Mouse (Mus musculus) stomach, postnatal 0 days (tissue): ENCODE measurements at regions not wholly inside any gene's neighbourhood (a gene's known extent, or its start where the extent isn't known, plus 50 kb on each side); places are given as distances from the start of the nearest gene placed in this dataset.
"Not testable (repeated sequence)": the region's sequence is repeated elsewhere in the genome, so short reads cannot be mapped to it uniquely, and the experiment has no call there.

Experiments used
- ATAC-seq: fragments of 200-750 bp; cut with Nextera tagmentation; 2 replicates; pipeline ENCODE4 v1.8.0; 2017; ENCODE audit not compliant: low FRiP score, low TSS enrichment
- DNase-seq: peaks from one replicate; pipeline ENCODE4 v3.0.0-alpha.2; 2016; ENCODE audit warnings: low spot score
- H3K27ac ChIP-seq: fragments of 300-500 bp; sonication (generic); replicated peaks from 2 replicates; pipeline ENCODE4 v1.5.1; 2014; ENCODE audit warnings: mild to moderate bottlenecking, control low read depth
- H3K27me3 ChIP-seq: fragments of 300-500 bp; sonication (generic); 2 replicates; pipeline ENCODE4 v1.6.1; 2014; ENCODE audit warnings: low read length; ENCODE audit not compliant: control insufficient read depth, insufficient read depth
- H3K36me3 ChIP-seq: fragments of 300-500 bp; sonication (generic); 2 replicates; pipeline ENCODE4 v1.6.1; 2014; ENCODE audit warnings: low read length, mixed read lengths; ENCODE audit not compliant: control insufficient read depth, insufficient read depth
- H3K4me1 ChIP-seq: fragments of 300-500 bp; sonication (generic); replicated peaks from 2 replicates; pipeline ENCODE4 v1.6.1; 2014; ENCODE audit warnings: antibody characterized with exemption; ENCODE audit not compliant: control insufficient read depth, insufficient read depth
- H3K4me2 ChIP-seq: fragments of 300-500 bp; sonication (generic); replicated peaks from 2 replicates; pipeline ENCODE4 v1.6.1; 2014; ENCODE audit warnings: low read depth, mild to moderate bottlenecking, control low read depth, moderate library complexity
- H3K4me3 ChIP-seq: fragments of 300-500 bp; sonication (generic); 2 replicates; pipeline ENCODE4 v1.5.1; 2014; ENCODE audit warnings: low read depth, low read length, control low read depth
- H3K9ac ChIP-seq: fragments of 300-500 bp; sonication (generic); 2 replicates; pipeline ENCODE4 v1.6.1; 2014; ENCODE audit warnings: mild to moderate bottlenecking, low read length, control low read depth, mixed read lengths
- H3K9me3 ChIP-seq: fragments of 300-500 bp; sonication (generic); 2 replicates; pipeline ENCODE4 v1.6.1; 2016; ENCODE audit warnings: low read length; ENCODE audit not compliant: control insufficient read depth
- CTCF ChIP-seq: IDR thresholded peaks from 2 replicates; pipeline ENCODE4 v1.5.1; 2016; ENCODE audit warnings: antibody characterized with exemption, low read depth, mild to moderate bottlenecking, moderate library complexity
- EP300 ChIP-seq: optimal IDR thresholded peaks from 2 replicates; pipeline ENCODE3; 2016; ENCODE audit warnings: antibody characterized with exemption
- WGBS: fragments of 180-500 bp; shearing (Covaris S2); extraction: QIAGEN DNeasy Blood & Tissue Kit; methylation state at CpG from one replicate; pipeline ENCODE4 v1.1.7; 2014; 5-methylcytosine and 5-hydroxymethylcytosine counted together

- not testable (repeated sequence) for H3K9me3 ChIP-seq, H3K27ac ChIP-seq, H3K27me3 ChIP-seq, ATAC-seq, H3K4me1 ChIP-seq, H3K4me2 ChIP-seq, H3K4me3 ChIP-seq, H3K36me3 ChIP-seq, DNase-seq, H3K9ac ChIP-seq
- 74% methylated on average over 10 of the region's 10 CpGs for WGBS
These were observed 536.8 kb upstream of the Cntn5 start for GRCm38 (mm10) chr9:11441241-11441997.

- H3K27ac ChIP-seq, result no peak overlapping the region
- ATAC-seq (no peak), DNase-seq (no peak)
- H3K27me3 ChIP-seq, result no peaks in the 10 kb centered on the region
- TF ChIP-seq CTCF, result no peak
- TF ChIP-seq EP300, result no peak
- no peak overlapping the region for H3K4me3 ChIP-seq
- WGBS, result 66% methylated on average over 1 of the region's 1 CpGs
- H3K9me3 ChIP-seq, result no peaks in the 10 kb centered on the region
- H3K9ac ChIP-seq, result no peak overlapping the region
- no peak overlapping the region for H3K4me2 ChIP-seq
- no peaks in the 10 kb centered on the region for H3K4me1 ChIP-seq
- no peaks in the 10 kb centered on the region for H3K36me3 ChIP-seq
These were observed 532.0 kb upstream of the Cntn5 start for GRCm38 (mm10) chr9:11436443-11437167.

- ATAC-seq, result no peak
These were observed 531.4 kb upstream of the Cntn5 start for GRCm38 (mm10) chr9:11436014-11436413.

GRCm38 (mm10) chr9:11435019-11435418 is 530.4 kb upstream of the Cntn5 start:
- ATAC-seq (no peak), DNase-seq (peak; percentile 27)
- Histone ChIP-seq H3K4me1 (no peaks in the 10 kb centered on the region), H3K9me3 (no peaks in the 10 kb centered on the region), H3K9ac (no peak overlapping the region), H3K4me2 (no peak overlapping the region), H3K27me3 (no peaks in the 10 kb centered on the region), H3K27ac (no peak overlapping the region), H3K36me3 (no peaks in the 10 kb centered on the region), H3K4me3 (no peak overlapping the region)
- TF ChIP-seq EP300 (no peak), CTCF (peak; percentile 68)
- WGBS, result 25% methylated on average over 2 of the region's 2 CpGs

More at GRCm38 (mm10) chr9:11436014-11436413, 531.4 kb upstream of the Cntn5 start:
- no peaks in the 10 kb centered on the region for H3K9me3 ChIP-seq
- WGBS, result 75% methylated on average over 2 of the region's 2 CpGs
- no peak overlapping the region for H3K4me3 ChIP-seq
- no peak overlapping the region for H3K9ac ChIP-seq
- TF ChIP-seq EP300 (no peak), CTCF (no peak)
- no peak overlapping the region for H3K27ac ChIP-seq
- H3K4me1 ChIP-seq, result no peaks in the 10 kb centered on the region
- no peaks in the 10 kb centered on the region for H3K27me3 ChIP-seq
- no peaks in the 10 kb centered on the region for H3K36me3 ChIP-seq
- no peak for DNase-seq
- H3K4me2 ChIP-seq, result no peak overlapping the region

GRCm38 (mm10) chr9:11426473-11426872 is 521.9 kb upstream of the Cntn5 start:
- TF ChIP-seq EP300, result no peak
- no peak overlapping the region for H3K9ac ChIP-seq
- DNase-seq (no peak), ATAC-seq (no peak)
- no peak overlapping the region for H3K4me3 ChIP-seq
- 59% methylated on average over 3 of the region's 3 CpGs for WGBS
- H3K36me3 ChIP-seq, result no peaks in the 10 kb centered on the region
- H3K4me2 ChIP-seq, result no peak overlapping the region
- H3K9me3 ChIP-seq, result no peaks in the 10 kb centered on the region
- no peaks in the 10 kb centered on the region for H3K4me1 ChIP-seq
- no peaks in the 10 kb centered on the region for H3K27me3 ChIP-seq
- no peak overlapping the region for H3K27ac ChIP-seq

GRCm38 (mm10) chr9:11396829-11397228 is 492.3 kb upstream of the Cntn5 start:
- H3K9me3 ChIP-seq, result no peaks in the 10 kb centered on the region
- H3K4me1 ChIP-seq, result no peaks in the 10 kb centered on the region
- H3K27ac ChIP-seq, result no peak overlapping the region
- 69% methylated on average over 2 of the region's 2 CpGs for WGBS
- no peaks in the 10 kb centered on the region for H3K36me3 ChIP-seq
- DNase-seq (no peak), ATAC-seq (no peak)
- no peak overlapping the region for H3K9ac ChIP-seq
- no peak for TF ChIP-seq EP300
- no peak overlapping the region for H3K4me2 ChIP-seq
- H3K4me3 ChIP-seq, result no peak overlapping the region
- H3K27me3 ChIP-seq, result no peaks in the 10 kb centered on the region
